Mouse (Mus musculus): ENCODE results near the gene Ccng2.

- TF ChIP-seq CTCF (conservative IDR thresholded peaks at IDR 0.05; ENCODE audit: insufficient read depth, insufficient read length, low read depth, low read length) (no peak), POLR2A (IDR thresholded peaks at IDR 0.05; ENCODE audit: low read depth, low read length) (no peak)
These were observed 23.2 kb downstream of the Ccng2 start for GRCm38 (mm10) chr5:93290282-93290681.
